8 mouse cellular contexts compared by ENCODE assay signal in the genomic region with DNA sequence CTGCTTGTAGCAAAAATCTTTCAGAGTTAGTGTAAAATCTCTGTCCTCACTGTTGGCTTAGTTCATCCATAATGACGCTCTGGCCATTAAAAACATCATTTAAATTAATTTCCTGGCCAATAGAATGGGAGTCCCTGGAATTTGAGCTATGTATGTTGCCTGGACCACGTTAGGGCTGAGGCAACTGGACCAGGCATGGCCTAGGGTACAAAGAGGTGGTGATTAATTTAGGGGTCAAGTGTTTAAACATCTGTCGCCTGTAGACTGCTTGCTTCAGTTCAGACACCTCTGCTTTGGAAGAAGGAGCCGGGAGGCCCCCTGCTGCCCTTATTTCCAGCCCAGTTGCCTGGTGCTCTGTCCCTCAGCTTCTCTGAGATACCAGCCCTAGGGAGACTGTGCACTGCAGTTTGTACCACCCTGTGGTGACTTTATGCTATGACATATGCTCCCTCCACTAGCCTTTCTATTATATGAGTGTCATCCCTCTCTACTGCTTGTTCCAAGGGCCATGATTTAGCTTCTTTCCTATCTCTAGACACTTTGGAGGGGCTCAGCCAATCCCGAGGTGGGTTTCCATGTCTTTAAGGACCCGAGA.
A peak's percentile ranks its signal among the peaks of the same experiment; 100 is the strongest.
DNase-seq lines count a peak whose midpoint lies in the region; ATAC-seq and TF ChIP-seq lines count a peak whose summit lies in the region.

No protein-coding gene starts in this region.

- TF ChIP-seq CTCF in forebrain, postnatal 0 days (IDR thresholded peaks at IDR 0.05; ENCODE audit: low read depth), result peak; percentile 47
- peak; percentile 46 for TF ChIP-seq CTCF in lung, postnatal 0 days (IDR thresholded peaks at IDR 0.05)

- H3K9me3 ChIP-seq in forebrain, postnatal 0 days (ENCODE audit: low read length), result no peaks in the 10 kb centered on the region
- H3K9me3 ChIP-seq in forebrain, embryonic 14.5 days (replicated peaks; ENCODE audit: control insufficient read depth, low read length), result no peaks in the 10 kb centered on the region
- no peaks in the 10 kb centered on the region for H3K9me3 ChIP-seq in lung, postnatal 0 days (ENCODE audit: low read length)
- H3K9me3 ChIP-seq in hindbrain, embryonic 16.5 days (ENCODE audit: control insufficient read depth, low read length), result no peaks in the 10 kb centered on the region

- H3K27ac ChIP-seq in forebrain, postnatal 0 days (ENCODE audit: low read depth, low read length), result no peak overlapping the region
- H3K27ac ChIP-seq in forebrain, embryonic 14.5 days (ENCODE audit: low read depth, low read length), result no peak overlapping the region
- H3K27ac ChIP-seq in lung, postnatal 0 days (ENCODE audit: low read length), result no peak overlapping the region
- H3K27ac ChIP-seq in hindbrain, embryonic 16.5 days (ENCODE audit: low read depth, low read length), result no peak overlapping the region

- WGBS in forebrain, postnatal 0 days, result 52% methylated on average over 6 of the region's 6 CpGs
- WGBS in forebrain, embryonic 14.5 days, result 50% methylated on average over 6 of the region's 6 CpGs
- 36% methylated on average over 6 of the region's 6 CpGs for WGBS in lung, postnatal 0 days
- WGBS in hindbrain, embryonic 16.5 days, result 54% methylated on average over 6 of the region's 6 CpGs

- H3K4me2 ChIP-seq in forebrain, postnatal 0 days (ENCODE audit: low read depth), result no peak overlapping the region
- H3K4me2 ChIP-seq in forebrain, embryonic 14.5 days (ENCODE audit: low read length), result no peak overlapping the region
- no peak overlapping the region for H3K4me2 ChIP-seq in lung, postnatal 0 days (replicated peaks; ENCODE audit: low read depth, low read length)
- H3K4me2 ChIP-seq in hindbrain, embryonic 16.5 days (ENCODE audit: low read length), result no peak overlapping the region

- H3K4me1 ChIP-seq in forebrain, postnatal 0 days (ENCODE audit: insufficient read depth), result no peaks in the 10 kb centered on the region
- no peaks in the 10 kb centered on the region for H3K4me1 ChIP-seq in forebrain, embryonic 14.5 days (ENCODE audit: control insufficient read depth, insufficient read depth, low read length)
- no peaks in the 10 kb centered on the region for H3K4me1 ChIP-seq in lung, postnatal 0 days (ENCODE audit: insufficient read depth, low read depth, low read length)
- no peaks in the 10 kb centered on the region for H3K4me1 ChIP-seq in hindbrain, embryonic 16.5 days (ENCODE audit: control insufficient read depth, insufficient read depth, low read depth, low read length)

- DNase-seq in forebrain, postnatal 0 days, result no peak
- no peak for DNase-seq in forebrain, embryonic 14.5 days (ENCODE audit: low spot score)
- no peak for DNase-seq in lung, postnatal 0 days (ENCODE audit: low spot score)
- no peak for DNase-seq in lung, postnatal 36 days
- DNase-seq in retina, embryonic 14.5 days (ENCODE audit: low spot score), result peak; percentile 39
- DNase-seq in spleen, adult 18-20 months, result no peak
- no peak for DNase-seq in right cerebral cortex, postnatal 14 days

- no peak for TF ChIP-seq EP300 in lung, postnatal 0 days (IDR thresholded peaks at IDR 0.05)

- H3K9ac ChIP-seq in forebrain, postnatal 0 days, result no peak overlapping the region
- H3K9ac ChIP-seq in forebrain, embryonic 14.5 days (ENCODE audit: low read length), result no peak overlapping the region
- H3K9ac ChIP-seq in lung, postnatal 0 days (replicated peaks; ENCODE audit: low read depth), result no peak overlapping the region
- no peak overlapping the region for H3K9ac ChIP-seq in hindbrain, embryonic 16.5 days (ENCODE audit: low read depth, low read length)

- H3K27me3 ChIP-seq in forebrain, postnatal 0 days (ENCODE audit: insufficient read depth, low read length), result no peaks in the 10 kb centered on the region
- H3K27me3 ChIP-seq in forebrain, embryonic 14.5 days (replicated peaks; ENCODE audit: control insufficient read depth, insufficient read depth, low read length), result no peaks in the 10 kb centered on the region
- H3K27me3 ChIP-seq in lung, postnatal 0 days (replicated peaks; ENCODE audit: insufficient read depth, low read length), result no peaks in the 10 kb centered on the region
- no peaks in the 10 kb centered on the region for H3K27me3 ChIP-seq in hindbrain, embryonic 16.5 days (replicated peaks; ENCODE audit: control insufficient read depth, insufficient read depth, low read length)

- no peaks in the 10 kb centered on the region for H3K36me3 ChIP-seq in forebrain, postnatal 0 days (ENCODE audit: insufficient read depth)
- H3K36me3 ChIP-seq in forebrain, embryonic 14.5 days (ENCODE audit: control insufficient read depth, insufficient read depth, low read length), result no peaks in the 10 kb centered on the region
- H3K36me3 ChIP-seq in lung, postnatal 0 days (ENCODE audit: insufficient read depth, low read length), result no peaks in the 10 kb centered on the region
- H3K36me3 ChIP-seq in hindbrain, embryonic 16.5 days (ENCODE audit: control insufficient read depth, insufficient read depth, low read length), result no peaks in the 10 kb centered on the region

- H3K4me3 ChIP-seq in forebrain, postnatal 0 days (ENCODE audit: low read depth, low read length), result no peak overlapping the region
- no peak overlapping the region for H3K4me3 ChIP-seq in forebrain, embryonic 14.5 days (ENCODE audit: low read depth, low read length)
- H3K4me3 ChIP-seq in lung, postnatal 0 days (ENCODE audit: low read depth, low read length), result no peak overlapping the region
- no peak overlapping the region for H3K4me3 ChIP-seq in hindbrain, embryonic 16.5 days (ENCODE audit: low read length)

- ATAC-seq in forebrain, postnatal 0 days, result peak; percentile 51; the same call in 1 of the 2 replicates
- ATAC-seq in forebrain, embryonic 14.5 days, result no peak
- no peak for ATAC-seq in lung, postnatal 0 days
- ATAC-seq in hindbrain, embryonic 16.5 days, result peak; percentile 56

Comparison
In these comparisons a context has a peak if more than half of its experiments do, and no peak if none do; other contexts are left out.
1. ATAC-seq: peak in forebrain, postnatal 0 days (single experiment) and hindbrain, embryonic 16.5 days (single experiment); none in forebrain, embryonic 14.5 days (single experiment) and lung, postnatal 0 days (single experiment).